37 mouse cellular contexts compared by ENCODE assay signal in the genomic region with DNA sequence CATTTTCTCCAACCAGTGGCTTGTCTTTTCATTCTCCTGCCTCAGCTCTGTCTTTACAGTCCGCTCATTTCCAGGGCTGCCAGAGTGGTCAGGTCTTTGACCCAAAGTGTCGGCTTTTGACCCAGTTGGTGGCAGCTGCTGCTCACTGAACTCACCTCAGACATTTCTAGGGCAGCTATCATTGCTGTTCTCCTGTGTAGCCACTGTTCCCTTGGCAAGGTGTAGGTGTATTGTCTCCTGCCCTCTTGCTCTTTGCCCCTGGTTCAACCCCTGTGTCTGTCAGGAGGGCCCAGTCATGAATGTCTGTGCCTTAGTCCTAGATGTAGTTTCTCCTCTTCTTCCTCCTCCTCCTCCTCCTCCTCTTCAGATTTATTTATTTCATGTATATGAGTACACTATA. TPM values are rescaled to one million over a fixed set of nuclear protein-coding genes. Genes with fewer than 3 reads are reported as not detected.
"Had no signal": no experiment of that assay in that cellular context is flagged by ENCODE, and none has a peak within 500 bp of the region (broad histone marks: within the 10 kb centered on the region; RNA-seq: fewer than 3 reads in every experiment).

No protein-coding gene starts in this region.

- H3K4me3 ChIP-seq: left cerebral cortex, adult 2 months; limb, embryonic 10.5 days; limb, embryonic 12.5 days; limb, embryonic 13.5 days; limb, embryonic 15.5 days; liver, embryonic 12.5 days; liver, embryonic 13.5 days; liver, embryonic 15.5 days; lung, embryonic 15.5 days; megakaryocyte, embryonic 14.5 days; midbrain, embryonic 10.5 days; midbrain, embryonic 12.5 days; midbrain, embryonic 13.5 days; midbrain, embryonic 15.5 days; myocyte; neural tube, embryonic 12.5 days; neural tube, embryonic 13.5 days had no signal

- H3K27ac ChIP-seq: left cerebral cortex, adult 2 months; limb, embryonic 10.5 days; limb, embryonic 12.5 days; limb, embryonic 13.5 days; limb, embryonic 15.5 days; liver, embryonic 12.5 days; liver, embryonic 13.5 days; liver, embryonic 14.5 days; liver, embryonic 15.5 days; lung, embryonic 15.5 days; macrophage; midbrain, embryonic 10.5 days; midbrain, embryonic 12.5 days; midbrain, embryonic 13.5 days; midbrain, embryonic 15.5 days; neural tube, embryonic 12.5 days; neural tube, embryonic 13.5 days had no signal

- H3K36me3 ChIP-seq: limb, embryonic 10.5 days; limb, embryonic 12.5 days; limb, embryonic 13.5 days; limb, embryonic 15.5 days; liver, embryonic 12.5 days; liver, embryonic 13.5 days; liver, embryonic 15.5 days; lung, embryonic 15.5 days; midbrain, embryonic 10.5 days; midbrain, embryonic 12.5 days; midbrain, embryonic 13.5 days; midbrain, embryonic 15.5 days; neural tube, embryonic 12.5 days; neural tube, embryonic 13.5 days had no signal

- ATAC-seq: liver, embryonic 12.5 days; lung, postnatal 0 days; midbrain, embryonic 13.5 days; midbrain, embryonic 15.5 days; midbrain, embryonic 16.5 days had no signal

- H3K4me1 ChIP-seq: limb, embryonic 10.5 days; limb, embryonic 12.5 days; limb, embryonic 13.5 days; limb, embryonic 15.5 days; liver, embryonic 12.5 days; liver, embryonic 13.5 days; liver, embryonic 15.5 days; megakaryocyte, embryonic 14.5 days; midbrain, embryonic 10.5 days; midbrain, embryonic 12.5 days; midbrain, embryonic 13.5 days; midbrain, embryonic 15.5 days; neural tube, embryonic 12.5 days; neural tube, embryonic 13.5 days had no signal

- H3K4me2 ChIP-seq: limb, embryonic 12.5 days; limb, embryonic 13.5 days; limb, embryonic 15.5 days; liver, embryonic 12.5 days; liver, embryonic 13.5 days; liver, embryonic 15.5 days; lung, embryonic 14.5 days; lung, embryonic 15.5 days; midbrain, embryonic 11.5 days; midbrain, embryonic 12.5 days; midbrain, embryonic 13.5 days; midbrain, embryonic 15.5 days; neural tube, embryonic 12.5 days; neural tube, embryonic 13.5 days had no signal

- H3K9me3 ChIP-seq: limb, embryonic 10.5 days; limb, embryonic 12.5 days; limb, embryonic 13.5 days; limb, embryonic 15.5 days; liver, embryonic 12.5 days; liver, embryonic 13.5 days; liver, embryonic 15.5 days; lung, embryonic 15.5 days; megakaryocyte, embryonic 14.5 days; midbrain, embryonic 10.5 days; midbrain, embryonic 12.5 days; midbrain, embryonic 13.5 days; midbrain, embryonic 15.5 days; neural tube, embryonic 12.5 days; neural tube, embryonic 13.5 days had no signal

- DNase-seq: left cerebral cortex, postnatal 4 days; liver, embryonic 13.5 days; lung, adult 18-20 months; lung, adult 2 months; lung, embryonic 14.5 days; lung, postnatal 10 days; lung, postnatal 14 days; lung, postnatal 36 days; lung, postnatal 4 days; midbrain, embryonic 14.5 days had no signal

- H3K9ac ChIP-seq: limb, embryonic 12.5 days; limb, embryonic 13.5 days; limb, embryonic 15.5 days; liver, embryonic 12.5 days; liver, embryonic 13.5 days; liver, embryonic 14.5 days; liver, embryonic 15.5 days; lung, embryonic 14.5 days; lung, embryonic 15.5 days; midbrain, embryonic 12.5 days; midbrain, embryonic 13.5 days; midbrain, embryonic 15.5 days; neural tube, embryonic 12.5 days; neural tube, embryonic 13.5 days had no signal

- H3K27me3 ChIP-seq: limb, embryonic 12.5 days; limb, embryonic 13.5 days; limb, embryonic 15.5 days; liver, embryonic 15.5 days; lung, embryonic 15.5 days; midbrain, embryonic 12.5 days; midbrain, embryonic 13.5 days; midbrain, embryonic 15.5 days; neural tube, embryonic 12.5 days; neural tube, embryonic 13.5 days had no signal

RNA-seq across cellular contexts. Expression of gene Cpn1, which starts 17.9 kb away (rescaled TPM):
- total RNA-seq: megakaryocyte-erythroid progenitor cell, adult 5-6 weeks; monocyte, adult 5-6 weeks had no signal
- polyA plus RNA-seq: limb, embryonic 10.5 days; limb, embryonic 11.5 days; macrophage; myocyte had no signal

RNA-seq across cellular contexts. Expression of gene Cyp2c23, which starts 24.7 kb away (rescaled TPM):
- total RNA-seq: left cerebral cortex, postnatal 4 days; megakaryocyte, adult 5-6 weeks; megakaryocyte-erythroid progenitor cell, adult 5-6 weeks; midbrain, postnatal 0 days; monocyte, adult 5-6 weeks had no signal
- polyA plus RNA-seq: limb, embryonic 10.5 days; midbrain, embryonic 10.5 days; midbrain, embryonic 11.5 days; midbrain, embryonic 12.5 days; midbrain, embryonic 14.5 days; midbrain, embryonic 15.5 days; midbrain, embryonic 16.5 days; midbrain, postnatal 0 days; neural tube, embryonic 11.5 days; neural tube, embryonic 12.5 days; neural tube, embryonic 13.5 days had no signal
